Mouse (Mus musculus) C3H10T1/2 (cell line): ENCODE measurements around the gene Gm6121. TPM values are rescaled to one million over a fixed set of nuclear protein-coding genes. Genes with fewer than 3 reads are reported as not detected.

Experiments
- polyA plus RNA-seq, 2 experiments: library from polyadenylated mRNA; unstranded; fragments of >200 nt; fragmentation: generic; extraction: Trizol; gene quantifications; one replicate each; pipeline ENCODE4 v1.2.1; 2012; ENCODE audit warnings: missing spikeins in 2 of 2

The Gm6121 gene
- polyA plus RNA-seq: not detected

GRCm38 (mm10) chrX:26935597-26935996 lies at the start of gene Gm6121:
Gene Gm6121 (minus strand): TSS chrX:26935697.

Other genes starting within 250 kb of the Gm6121 start
- gene Gm14525, start 233.1 kb downstream of the Gm6121 start, polyA plus RNA-seq: not detected